7 mouse cellular contexts compared by ENCODE assay signal in the genomic region with DNA sequence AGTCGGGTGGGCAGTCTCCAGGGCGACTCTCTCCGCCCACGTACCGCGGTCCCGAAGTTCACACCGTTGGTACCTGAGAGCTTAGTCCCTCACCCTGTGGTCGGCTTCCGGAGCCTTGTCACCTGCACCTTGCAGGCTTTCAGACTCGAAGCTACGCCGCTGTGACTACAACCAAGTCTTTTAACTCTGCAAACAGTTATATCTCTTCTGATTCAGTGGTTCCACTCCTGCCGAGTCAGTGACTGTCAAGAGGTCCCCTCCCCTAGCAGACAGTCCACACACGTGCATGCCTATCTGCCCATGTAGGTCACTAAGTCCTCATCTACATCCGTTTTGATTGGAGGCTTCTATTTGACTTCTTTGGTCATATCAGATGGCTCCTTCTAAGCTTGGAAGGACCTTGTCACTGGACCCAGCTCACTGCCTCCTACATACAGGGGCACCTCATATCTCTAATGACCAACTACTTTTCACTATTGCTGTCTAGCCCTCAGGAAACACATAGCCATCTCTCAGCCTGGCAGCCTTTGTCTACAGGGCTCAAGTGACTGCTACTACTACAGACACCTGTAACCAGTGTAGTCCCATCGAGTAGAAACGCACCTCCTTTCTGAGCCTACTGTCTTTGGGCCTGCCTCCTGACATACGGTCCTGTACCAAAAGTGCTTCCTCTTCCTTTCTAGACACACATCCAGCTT. TPM values are rescaled to one million over a fixed set of nuclear protein-coding genes. Genes with fewer than 3 reads are reported as not detected.
A peak's percentile ranks its signal among the peaks of the same experiment; 100 is the strongest.
DNase-seq lines count a peak whose midpoint lies in the region; ATAC-seq lines count a peak whose summit lies in the region.

No protein-coding gene starts in this region.

- peak overlapping the region; percentile 79 for H3K4me3 ChIP-seq in neural tube, embryonic 11.5 days (ENCODE audit: low read depth, low read length)
- peak overlapping the region; percentile 84 for H3K4me3 ChIP-seq in forebrain, embryonic 10.5 days
- peak overlapping the region; percentile 78 for H3K4me3 ChIP-seq in limb, embryonic 15.5 days
- peak overlapping the region; percentile 78 for H3K4me3 ChIP-seq in stomach, embryonic 15.5 days (replicated peaks)

- no peak for DNase-seq in neural tube, embryonic 11.5 days (ENCODE audit: low spot score)
- no peak for DNase-seq in neural tube, embryonic 10.5 days (ENCODE audit: extremely low spot score, low spot score)
- DNase-seq in forebrain, embryonic 10.5 days (ENCODE audit: extremely low spot score, low spot score), result no peak
- DNase-seq in left cerebral cortex, adult 18-20 months (ENCODE audit: low spot score in 2 of 2), result no peak
- DNase-seq in gastrocnemius, postnatal 10 days, result no peak

- H3K36me3 ChIP-seq in neural tube, embryonic 11.5 days (ENCODE audit: control insufficient read depth, insufficient read depth, low read length), result peaks cover 10% of the 10 kb centered on the region
- peaks cover 38% of the 10 kb centered on the region for H3K36me3 ChIP-seq in forebrain, embryonic 10.5 days (replicated peaks)
- H3K36me3 ChIP-seq in limb, embryonic 15.5 days, result peaks cover 29% of the 10 kb centered on the region
- peaks cover 18% of the 10 kb centered on the region for H3K36me3 ChIP-seq in stomach, embryonic 15.5 days

- H3K4me1 ChIP-seq in neural tube, embryonic 11.5 days (ENCODE audit: control insufficient read depth, insufficient read depth, low read length), result peaks cover 13% of the 10 kb centered on the region
- H3K4me1 ChIP-seq in forebrain, embryonic 10.5 days, result peaks cover 29% of the 10 kb centered on the region
- peaks cover 27% of the 10 kb centered on the region for H3K4me1 ChIP-seq in limb, embryonic 15.5 days
- peaks cover 20% of the 10 kb centered on the region for H3K4me1 ChIP-seq in stomach, embryonic 15.5 days

- peak overlapping the region; percentile 77 for H3K27ac ChIP-seq in neural tube, embryonic 11.5 days (ENCODE audit: low read depth, low read length)
- peak overlapping the region; percentile 98 for H3K27ac ChIP-seq in forebrain, embryonic 10.5 days
- peak overlapping the region; percentile 96 for H3K27ac ChIP-seq in limb, embryonic 15.5 days
- H3K27ac ChIP-seq in stomach, embryonic 15.5 days, result peak overlapping the region; percentile 95

- WGBS in neural tube, embryonic 11.5 days, result 14% methylated on average over 19 of the region's 19 CpGs
- WGBS in forebrain, embryonic 10.5 days, result 17% methylated on average over 19 of the region's 19 CpGs
- 11% methylated on average over 19 of the region's 19 CpGs for WGBS in limb, embryonic 15.5 days
- 12% methylated on average over 18 of the region's 19 CpGs for WGBS in stomach, embryonic 15.5 days

- H3K27me3 ChIP-seq in neural tube, embryonic 11.5 days (ENCODE audit: control insufficient read depth, insufficient read depth, low read length), result no peaks in the 10 kb centered on the region
- H3K27me3 ChIP-seq in forebrain, embryonic 10.5 days (ENCODE audit: poor library complexity, severe bottlenecking), result peaks cover 14% of the 10 kb centered on the region; the same call in 1 of the 2 replicates
- no peaks in the 10 kb centered on the region for H3K27me3 ChIP-seq in limb, embryonic 15.5 days
- H3K27me3 ChIP-seq in stomach, embryonic 15.5 days (replicated peaks), result no peaks in the 10 kb centered on the region

- no peaks in the 10 kb centered on the region for H3K9me3 ChIP-seq in neural tube, embryonic 11.5 days (ENCODE audit: control insufficient read depth, low read length)
- no peaks in the 10 kb centered on the region; the same call in 1 of the 2 replicates for H3K9me3 ChIP-seq in forebrain, embryonic 10.5 days
- H3K9me3 ChIP-seq in limb, embryonic 15.5 days, result no peaks in the 10 kb centered on the region
- no peaks in the 10 kb centered on the region for H3K9me3 ChIP-seq in stomach, embryonic 15.5 days

- peak; percentile 28 for ATAC-seq in neural tube, embryonic 11.5 days (ENCODE audit: insufficient read depth, low FRiP score, low TSS enrichment)
- ATAC-seq in limb, embryonic 15.5 days (ENCODE audit: insufficient number of reproducible peaks, low FRiP score, low TSS enrichment, low read depth), result no peak
- ATAC-seq in stomach, embryonic 15.5 days (ENCODE audit: insufficient read depth, low FRiP score, low read depth), result peak; percentile 41

- peak overlapping the region; percentile 84 for H3K9ac ChIP-seq in neural tube, embryonic 11.5 days (ENCODE audit: low read length)
- peak overlapping the region; percentile 67 for H3K9ac ChIP-seq in limb, embryonic 15.5 days
- peak overlapping the region; percentile 81 for H3K9ac ChIP-seq in stomach, embryonic 15.5 days

- H3K4me2 ChIP-seq in neural tube, embryonic 11.5 days (ENCODE audit: low read depth), result peak overlapping the region; percentile 78
- H3K4me2 ChIP-seq in limb, embryonic 15.5 days, result peak overlapping the region; percentile 74
- peak overlapping the region; percentile 76 for H3K4me2 ChIP-seq in stomach, embryonic 15.5 days

RNA-seq across cellular contexts. Expression of gene Gm49320, which starts 0.7 kb away (rescaled TPM):
- polyA plus RNA-seq in neural tube, embryonic 11.5 days (2014; fragmentation: Nextera tagmentation; extraction: Ambion mirVana), result 0.43 and 0.70 TPM in 2 replicates
- polyA plus RNA-seq in forebrain, embryonic 10.5 days (2016; fragmentation: Nextera tagmentation; extraction: Ambion mirVana), result 0.70 and 0.81 TPM in 2 replicates
- polyA plus RNA-seq in limb, embryonic 15.5 days (2015; fragmentation: Nextera tagmentation; extraction: Ambion mirVana), result 0.90 and 1.4 TPM in 2 replicates
- polyA plus RNA-seq in stomach, embryonic 15.5 days (2015; fragmentation: Nextera tagmentation; extraction: Ambion mirVana), result 0.31 and 1.3 TPM in 2 replicates
- not detected for total RNA-seq in left cerebral cortex, adult 18-20 months (2021)
- under 1 TPM; 0.14 to 0.31 TPM for total RNA-seq in gastrocnemius, postnatal 10 days (2021)

RNA-seq across cellular contexts. Expression of gene Map2k7, which starts 0.8 kb away (rescaled TPM):
- polyA plus RNA-seq in neural tube, embryonic 11.5 days (2014; fragmentation: Nextera tagmentation; extraction: Ambion mirVana), result 23.0 and 23.4 TPM in 2 replicates
- 29.9 and 31.4 TPM in 2 replicates for polyA plus RNA-seq in forebrain, embryonic 10.5 days (2016; fragmentation: Nextera tagmentation; extraction: Ambion mirVana)
- polyA plus RNA-seq in limb, embryonic 15.5 days (2015; fragmentation: Nextera tagmentation; extraction: Ambion mirVana), result 25.1 and 27.1 TPM in 2 replicates
- polyA plus RNA-seq in stomach, embryonic 15.5 days (2015; fragmentation: Nextera tagmentation; extraction: Ambion mirVana), result 24.6 and 29.8 TPM in 2 replicates
- total RNA-seq in left cerebral cortex, adult 18-20 months (2021), result 100 to 1,000 TPM in 1 of 2 experiments, 10 to 100 TPM in 1; 92.3 to 108 TPM
- total RNA-seq in gastrocnemius, postnatal 10 days (2021), result 10 to 100 TPM; 61.4 to 65.5 TPM

RNA-seq across cellular contexts. Expression of gene Tgfbr3l, which starts 8.7 kb away (rescaled TPM):
- polyA plus RNA-seq in neural tube, embryonic 11.5 days (2014; fragmentation: Nextera tagmentation; extraction: Ambion mirVana), result 2.1 and 2.3 TPM in 2 replicates
- 2.5 and 4.1 TPM in 2 replicates for polyA plus RNA-seq in forebrain, embryonic 10.5 days (2016; fragmentation: Nextera tagmentation; extraction: Ambion mirVana)
- polyA plus RNA-seq in limb, embryonic 15.5 days (2015; fragmentation: Nextera tagmentation; extraction: Ambion mirVana), result 2.8 and 4.2 TPM in 2 replicates
- 5.5 and 5.9 TPM in 2 replicates for polyA plus RNA-seq in stomach, embryonic 15.5 days (2015; fragmentation: Nextera tagmentation; extraction: Ambion mirVana)
- total RNA-seq in left cerebral cortex, adult 18-20 months (2021), result 1 to 10 TPM; 9.5 TPM
- total RNA-seq in gastrocnemius, postnatal 10 days (2021), result 1 to 10 TPM; 2.8 to 5.1 TPM

RNA-seq across cellular contexts. Expression of gene Lrrc8e, which starts 12.7 kb away (rescaled TPM):
- polyA plus RNA-seq in neural tube, embryonic 11.5 days (2014; fragmentation: Nextera tagmentation; extraction: Ambion mirVana), result 0.05 TPM in 1 of 2 replicates, not detected in the other
- polyA plus RNA-seq in forebrain, embryonic 10.5 days (2016; fragmentation: Nextera tagmentation; extraction: Ambion mirVana), result 0.12 and 0.22 TPM in 2 replicates
- 2.3 TPM in 2 replicates for polyA plus RNA-seq in limb, embryonic 15.5 days (2015; fragmentation: Nextera tagmentation; extraction: Ambion mirVana)
- 4.3 and 4.6 TPM in 2 replicates for polyA plus RNA-seq in stomach, embryonic 15.5 days (2015; fragmentation: Nextera tagmentation; extraction: Ambion mirVana)
- under 1 TPM in 1 of 2 experiments, not detected in 1; 0.33 TPM for total RNA-seq in left cerebral cortex, adult 18-20 months (2021)
- under 1 TPM in 1 of 2 experiments, not detected in 1; 0.29 TPM for total RNA-seq in gastrocnemius, postnatal 10 days (2021)

RNA-seq across cellular contexts. Expression of gene Snapc2, which starts 13.5 kb away (rescaled TPM):
- 61.4 and 68.6 TPM in 2 replicates for polyA plus RNA-seq in neural tube, embryonic 11.5 days (2014; fragmentation: Nextera tagmentation; extraction: Ambion mirVana)
- 64.0 and 64.7 TPM in 2 replicates for polyA plus RNA-seq in forebrain, embryonic 10.5 days (2016; fragmentation: Nextera tagmentation; extraction: Ambion mirVana)
- 50.6 and 55.9 TPM in 2 replicates for polyA plus RNA-seq in limb, embryonic 15.5 days (2015; fragmentation: Nextera tagmentation; extraction: Ambion mirVana)
- polyA plus RNA-seq in stomach, embryonic 15.5 days (2015; fragmentation: Nextera tagmentation; extraction: Ambion mirVana), result 50.8 and 51.6 TPM in 2 replicates
- 10 to 100 TPM; 30.6 to 31.8 TPM for total RNA-seq in left cerebral cortex, adult 18-20 months (2021)
- total RNA-seq in gastrocnemius, postnatal 10 days (2021), result 10 to 100 TPM; 13.0 to 15.4 TPM
